Mouse (Mus musculus): Measurements from ENCODE around the gene Gm3285.

Gene Gm3285

DNA sequence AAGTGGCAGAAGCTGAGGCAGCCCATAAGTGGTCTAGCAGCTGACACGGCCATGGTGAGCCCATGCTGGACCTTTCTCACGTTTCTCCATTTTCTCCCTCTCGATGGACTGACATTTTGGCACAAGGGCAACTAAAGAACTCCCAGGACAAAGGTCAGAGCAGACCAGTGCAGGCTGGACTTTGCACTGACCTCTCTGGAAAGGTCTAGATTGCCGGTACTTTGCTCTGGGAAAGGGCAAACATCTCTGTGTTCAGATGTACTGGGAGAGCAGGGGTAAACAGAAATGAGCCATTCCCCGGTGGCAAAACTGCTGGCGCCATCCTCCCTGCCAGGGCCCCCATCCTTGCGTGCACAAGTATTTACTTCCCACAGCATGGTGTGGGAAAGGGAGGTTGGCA lies 38.4 kb downstream of the Gm3285 start:
- DNase-seq (ENCODE audit: extremely low spot score), result no peak

DNA sequence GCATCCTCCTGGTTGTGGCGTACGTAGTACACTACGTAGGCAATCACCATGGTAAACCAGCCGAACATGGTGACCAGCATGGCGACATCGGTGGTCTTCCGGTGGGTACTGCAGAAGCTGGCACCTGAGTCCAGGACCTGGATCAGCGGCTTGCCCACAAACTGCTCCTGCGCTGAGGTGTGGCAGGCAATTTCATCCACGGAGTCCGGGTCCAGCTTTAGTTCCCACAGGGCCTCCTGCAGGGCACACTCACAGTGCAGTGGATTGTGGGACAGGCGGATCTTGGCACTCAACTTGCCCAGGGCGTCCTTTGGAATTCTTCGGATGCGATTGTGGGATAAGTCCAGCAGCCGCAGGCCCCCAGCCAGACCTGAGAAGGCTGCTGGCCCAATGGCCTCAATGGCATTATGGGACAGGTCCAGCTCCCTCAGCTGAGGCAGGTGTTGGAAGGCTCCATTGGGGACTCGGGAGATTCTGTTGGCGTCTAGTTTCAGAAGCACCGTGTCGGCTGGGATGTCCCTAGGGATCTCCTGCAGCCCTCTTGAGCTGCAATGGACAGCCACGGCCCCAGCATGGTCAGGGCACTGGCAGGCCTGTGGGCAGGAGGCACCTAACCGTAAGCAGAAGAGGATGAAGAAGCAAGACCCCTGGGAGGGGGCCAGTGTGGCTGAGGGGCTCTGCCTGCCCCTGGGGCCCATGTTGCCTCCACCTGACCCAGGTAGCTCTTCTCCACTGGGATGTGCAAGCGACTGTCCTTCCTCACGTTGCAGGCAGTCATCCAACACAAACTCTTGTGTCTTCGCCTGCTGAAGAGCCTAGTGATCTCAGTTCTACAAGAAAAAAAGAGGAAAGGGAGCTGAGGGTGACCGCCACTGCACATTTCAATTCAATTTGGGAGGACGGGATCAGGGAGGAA lies 39.4 kb downstream of the Gm3285 start:
- no peak for DNase-seq (ENCODE audit: extremely low spot score)

DNA sequence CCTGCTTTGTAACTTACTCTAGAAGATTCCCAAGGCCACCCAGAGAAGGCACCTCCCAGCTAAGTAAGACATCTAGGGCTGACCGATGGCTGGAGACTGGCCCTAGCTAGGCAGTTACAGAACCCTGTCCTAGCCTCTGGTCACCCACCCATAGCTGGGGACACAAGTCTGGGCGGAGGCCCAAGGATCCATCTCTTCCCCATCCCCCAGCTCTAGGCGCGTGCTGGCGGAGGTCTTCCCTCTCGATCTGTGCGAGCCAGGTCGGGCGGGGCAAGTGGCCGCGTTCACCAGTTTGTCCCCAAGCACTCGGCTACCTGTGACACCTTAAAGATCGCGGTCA lies 40.1 kb downstream of the Gm3285 start:
- DNase-seq (ENCODE audit: extremely low spot score), result no peak

DNA sequence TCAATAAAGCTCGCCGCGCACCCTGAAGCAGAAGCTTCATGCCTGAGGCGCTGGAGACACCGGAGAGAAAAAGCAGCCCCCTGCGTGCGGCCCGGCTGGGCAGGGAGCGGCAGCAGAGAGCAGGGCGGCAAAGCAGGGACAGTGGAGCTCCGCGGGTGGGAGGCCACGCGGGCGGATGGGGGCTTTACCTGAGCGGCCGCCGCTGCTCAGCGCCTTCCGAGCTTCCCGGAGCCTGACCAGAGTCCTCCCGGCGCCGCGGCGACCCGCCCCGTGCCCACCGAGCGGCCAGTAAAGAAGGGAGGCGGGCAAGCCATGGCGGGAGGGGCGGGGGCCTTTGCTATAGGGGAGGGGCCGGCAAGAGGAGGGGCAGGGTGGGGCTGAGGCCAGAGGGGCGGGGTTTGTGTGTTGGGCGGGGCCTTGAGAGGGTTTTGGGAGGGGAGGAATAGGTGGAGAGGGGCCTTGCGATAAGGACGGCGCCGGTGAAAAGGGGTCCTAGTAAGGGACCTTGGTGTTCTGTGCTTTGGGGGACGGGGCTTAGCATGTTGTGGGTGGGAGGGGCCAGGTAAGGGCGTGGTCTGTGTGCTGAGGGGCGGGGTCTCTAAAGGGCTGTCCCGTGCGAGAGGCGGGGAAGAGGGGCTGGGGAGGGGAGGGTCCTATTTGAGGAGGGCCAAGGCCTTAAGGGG lies 40.6 kb downstream of the Gm3285 start, which contains the start of gene Lrrc3:
Lrrc3 (minus strand) TSS at position 326 of the 683 bp plus-strand sequence.
- peak; percentile 91 for DNase-seq (ENCODE audit: extremely low spot score)

DNA sequence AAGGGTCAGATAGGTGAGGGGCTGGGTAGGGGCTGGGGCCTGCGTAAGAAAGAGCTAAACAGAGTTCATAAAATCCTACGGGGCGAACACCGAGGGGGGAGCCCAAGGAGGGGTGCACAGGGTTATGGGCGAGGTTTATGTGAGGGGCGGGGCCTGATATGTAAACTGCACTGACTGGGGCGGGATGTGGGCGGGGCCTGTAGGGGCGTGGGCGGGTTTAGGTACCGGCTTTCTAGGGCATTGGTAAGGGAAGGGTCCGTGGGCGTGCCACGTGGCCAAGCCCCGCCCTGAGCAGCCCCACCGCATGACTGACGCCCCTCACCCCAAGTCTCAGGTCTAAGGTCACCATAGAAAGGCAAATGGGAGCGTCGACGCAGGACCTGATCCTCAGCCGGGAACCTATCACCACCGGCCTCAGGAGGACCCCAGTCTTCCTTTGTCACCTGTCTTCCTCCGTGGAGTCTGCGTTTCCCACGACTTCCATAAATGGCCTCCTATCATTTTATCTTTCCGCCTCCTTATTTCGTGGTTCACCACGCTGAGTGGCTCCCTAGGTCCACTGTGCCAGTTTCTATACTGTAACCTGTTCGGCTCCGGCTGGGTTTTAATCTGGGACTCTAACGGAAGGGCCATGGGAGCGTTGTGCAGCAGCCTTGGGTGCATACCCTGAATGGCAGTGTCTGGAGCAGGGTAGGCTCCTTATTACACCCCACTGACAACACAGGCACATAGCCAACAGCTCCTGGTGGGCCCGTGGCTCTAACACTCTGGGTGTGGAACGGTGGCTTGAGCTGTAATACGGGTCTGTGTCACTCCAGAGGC lies 41.3 kb downstream of the Gm3285 start:
- peak; percentile 90 for DNase-seq (ENCODE audit: extremely low spot score)
